Mouse (Mus musculus) A20 (cell line): ENCODE results near the gene Cbx8.

Source experiments
- DNase-seq: peaks from one replicate; pipeline ENCODE4 v3.0.0-alpha.2; 2011; ENCODE audit warnings: low read depth, low spot score

Gene Cbx8

GRCm38 (mm10) chr11:119050361-119050760 lies 9.6 kb upstream of the Cbx8 start:
- no peak for DNase-seq

GRCm38 (mm10) chr11:119048133-119048510 lies 7.4 kb upstream of the Cbx8 start:
- peak; percentile 70 for DNase-seq

GRCm38 (mm10) chr11:119047261-119048132 lies 6.7 kb upstream of the Cbx8 start:
- no peak for DNase-seq

GRCm38 (mm10) chr11:119046601-119047245 lies 6.0 kb upstream of the Cbx8 start:
- DNase-seq = no peak

GRCm38 (mm10) chr11:119044551-119045337 lies 4.0 kb upstream of the Cbx8 start:
- no peak for DNase-seq

GRCm38 (mm10) chr11:119043761-119044550 lies 3.2 kb upstream of the Cbx8 start:
- DNase-seq = no peak

GRCm38 (mm10) chr11:119043273-119043540 lies 2.4 kb upstream of the Cbx8 start:
- no peak for DNase-seq

GRCm38 (mm10) chr11:119042466-119043272 lies 1.9 kb upstream of the Cbx8 start:
- no peak for DNase-seq

- peak; percentile 73 for DNase-seq
These were observed 1.1 kb upstream of the Cbx8 start for GRCm38 (mm10) chr11:119041750-119042465.

- no peak for DNase-seq
These were observed 552 bp upstream of the Cbx8 start for GRCm38 (mm10) chr11:119041325-119041716.

GRCm38 (mm10) chr11:119039732-119040512 lies 847 bp downstream of the Cbx8 start:
- peak; percentile 59 for DNase-seq

- DNase-seq = no peak
These were observed 1.9 kb downstream of the Cbx8 start for GRCm38 (mm10) chr11:119038744-119039484.

GRCm38 (mm10) chr11:119037780-119038401 lies 2.9 kb downstream of the Cbx8 start:
- no peak for DNase-seq

GRCm38 (mm10) chr11:119036934-119037779 lies 3.6 kb downstream of the Cbx8 start:
- DNase-seq = no peak

- no peak for DNase-seq
These were observed 4.3 kb downstream of the Cbx8 start for GRCm38 (mm10) chr11:119036447-119036846.

- no peak for DNase-seq
These were observed 5.0 kb downstream of the Cbx8 start for GRCm38 (mm10) chr11:119035686-119036165.

- DNase-seq = no peak
These were observed 5.6 kb downstream of the Cbx8 start for GRCm38 (mm10) chr11:119035094-119035685.
